Mouse (Mus musculus) frontal cortex, postnatal 25 days (tissue): ENCODE measurements around the gene Exoc1.

ENCODE experiments used
- DNase-seq, 2 experiments: peaks; one replicate each; pipeline ENCODE4 v3.0.0; 2022; ENCODE audit warnings: low spot score in 2 of 2

Gene Exoc1

GRCm38 (mm10) chr5:76609702-76610370, 80.7 kb downstream of the Exoc1 start:
- no peak for DNase-seq

DNA sequence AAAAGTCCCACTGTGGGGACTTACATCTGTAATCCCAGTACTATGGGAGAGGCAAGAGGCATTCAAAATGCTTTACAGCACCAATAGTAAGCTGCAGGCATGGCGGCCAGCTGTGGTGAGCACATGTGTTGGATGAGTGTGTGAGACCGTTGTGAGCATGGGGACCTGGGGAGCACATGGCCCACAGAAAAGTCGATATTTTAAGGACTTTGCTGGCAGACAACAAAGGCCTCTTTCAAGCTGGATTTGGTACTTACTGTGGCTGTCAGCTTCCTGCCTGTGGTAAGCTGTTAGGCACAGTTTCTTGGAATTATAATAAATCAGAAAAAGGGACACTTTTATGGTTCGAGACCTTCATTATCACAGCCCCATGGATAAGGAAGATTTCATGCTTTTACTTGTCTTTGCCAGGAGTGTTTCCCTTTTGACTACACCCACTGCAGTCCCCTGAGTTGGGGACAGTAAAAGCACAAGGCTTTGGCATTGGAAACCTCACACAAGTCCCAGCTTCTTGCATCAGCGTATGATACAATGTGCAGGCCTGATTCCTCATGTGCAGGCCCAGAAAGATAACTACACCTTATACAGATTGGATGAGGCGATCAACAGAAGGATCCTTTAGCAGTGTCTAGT, 83.9 kb downstream of the Exoc1 start:
- DNase-seq, result no peak

- DNase-seq, result no peak
Measured at GRCm38 (mm10) chr5:76615276-76615675, 86.2 kb downstream of the Exoc1 start.

- DNase-seq, result no peak
Measured at GRCm38 (mm10) chr5:76616196-76616747, 87.2 kb downstream of the Exoc1 start.

DNA sequence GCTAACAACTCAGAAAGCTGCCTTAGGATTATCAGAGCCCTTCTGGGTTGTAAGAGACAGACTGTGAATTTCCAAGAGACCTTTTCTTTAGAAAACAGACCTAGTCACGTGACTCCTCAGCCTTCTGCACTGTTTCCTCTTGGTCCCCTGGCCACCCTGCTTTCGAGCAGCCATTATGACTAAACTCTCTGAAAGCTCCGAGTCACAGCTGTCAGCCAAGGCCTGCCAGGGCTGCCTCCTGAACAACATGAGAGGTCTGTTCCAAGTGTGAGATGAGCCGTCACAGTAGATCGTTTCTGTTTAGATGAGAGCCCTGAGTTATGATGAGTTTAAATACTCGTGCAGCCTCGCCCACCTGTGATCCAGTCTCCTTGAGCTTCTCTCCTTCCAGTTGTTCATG, 89.6 kb downstream of the Exoc1 start:
- no peak for DNase-seq
